In genomic region chr17:24365863-24366262, GRCm38 (mm10) we compare ENCODE assay signal across 22 mouse cellular contexts. TPM values are rescaled to one million over a fixed set of nuclear protein-coding genes. Genes with fewer than 3 reads are reported as not detected.
DNase-seq lines count a peak whose midpoint lies in the region; ATAC-seq and TF ChIP-seq lines count a peak whose summit lies in the region.
"Had no signal": no experiment of that assay in that cellular context is flagged by ENCODE, and none has a peak within 500 bp of the region (broad histone marks: within the 10 kb centered on the region; RNA-seq: fewer than 3 reads in every experiment).

No protein-coding gene starts in this region.

- ATAC-seq in midbrain, embryonic 16.5 days, result no peak
- ATAC-seq in lung, postnatal 0 days, result peak; percentile 92
- ATAC-seq: CD4-positive, CD25-positive, alpha-beta regulatory T cell, adult 4 months had no signal

- peaks cover 33% of the 10 kb centered on the region for H3K36me3 ChIP-seq in midbrain, embryonic 10.5 days
- H3K36me3 ChIP-seq in midbrain, embryonic 16.5 days (ENCODE audit: control insufficient read depth, insufficient read depth, low read length), result peaks cover 20% of the 10 kb centered on the region
- H3K36me3 ChIP-seq in lung, postnatal 0 days (ENCODE audit: insufficient read depth, low read length), result peaks cover 6% of the 10 kb centered on the region; the same call in 1 of the 2 replicates
- H3K36me3 ChIP-seq: limb, embryonic 10.5 days had no signal

- no peak overlapping the region for H3K9ac ChIP-seq in midbrain, embryonic 16.5 days (ENCODE audit: low read depth, low read length)
- H3K9ac ChIP-seq in lung, postnatal 0 days (replicated peaks; ENCODE audit: low read depth), result no peak overlapping the region
- H3K9ac ChIP-seq: hindbrain, embryonic 13.5 days; liver, embryonic 13.5 days had no signal

- peak; percentile 90 for TF ChIP-seq EP300 in lung, postnatal 0 days (IDR thresholded peaks at IDR 0.05)

- peaks cover 13% of the 10 kb centered on the region for H3K4me1 ChIP-seq in midbrain, embryonic 10.5 days
- no peaks in the 10 kb centered on the region for H3K4me1 ChIP-seq in midbrain, embryonic 16.5 days (ENCODE audit: control insufficient read depth, insufficient read depth, low read length)
- 0 out of 2 replicates have a peak, but pooled peaks cover 3% of the 10 kb centered on the region for H3K4me1 ChIP-seq in lung, postnatal 0 days (ENCODE audit: insufficient read depth, low read depth, low read length)
- H3K4me1 ChIP-seq: hindbrain, embryonic 13.5 days; limb, embryonic 10.5 days had no signal

- H3K9me3 ChIP-seq in midbrain, embryonic 10.5 days (replicated peaks), result no peaks in the 10 kb centered on the region
- no peaks in the 10 kb centered on the region for H3K9me3 ChIP-seq in midbrain, embryonic 16.5 days (replicated peaks; ENCODE audit: control insufficient read depth, low read length, poor library complexity, severe bottlenecking)
- H3K9me3 ChIP-seq in lung, postnatal 0 days (ENCODE audit: low read length), result no peaks in the 10 kb centered on the region
- H3K9me3 ChIP-seq: G1E; hindbrain, embryonic 13.5 days; limb, embryonic 10.5 days; liver, embryonic 13.5 days had no signal

- DNase-seq in kidney, adult 18-20 months, result peak; percentile 51
- DNase-seq in kidney, postnatal 4 days, result no peak
- peak; percentile 15 for DNase-seq in midbrain, embryonic 10.5 days (ENCODE audit: low spot score)
- DNase-seq in lung, postnatal 0 days (ENCODE audit: low spot score), result peak; percentile 81
- no peak for DNase-seq in cerebellum, adult 8-10 months
- DNase-seq in T-cell, adult 2 months (ENCODE audit: low spot score), result no peak
- DNase-seq: adrenal gland, adult 8-10 months; gastrocnemius, postnatal 10 days; heart, adult 2 months; liver, embryonic 13.5 days; right cerebral cortex, postnatal 25 days had no signal

- TF ChIP-seq CTCF in lung, postnatal 0 days (IDR thresholded peaks at IDR 0.05), result no peak

- H3K27me3 ChIP-seq in midbrain, embryonic 10.5 days (ENCODE audit: low read depth, poor library complexity, severe bottlenecking), result no peaks in the 10 kb centered on the region
- H3K27me3 ChIP-seq in midbrain, embryonic 16.5 days (ENCODE audit: control insufficient read depth, insufficient read depth, low read depth, low read length), result no peaks in the 10 kb centered on the region
- no peaks in the 10 kb centered on the region for H3K27me3 ChIP-seq in lung, postnatal 0 days (replicated peaks; ENCODE audit: insufficient read depth, low read length)
- H3K27me3 ChIP-seq: hindbrain, embryonic 13.5 days; liver, embryonic 13.5 days had no signal

- no peak overlapping the region for H3K4me2 ChIP-seq in midbrain, embryonic 16.5 days (ENCODE audit: low read length)
- no peak overlapping the region for H3K4me2 ChIP-seq in lung, postnatal 0 days (replicated peaks; ENCODE audit: low read depth, low read length)
- H3K4me2 ChIP-seq: hindbrain, embryonic 13.5 days; liver, embryonic 13.5 days had no signal

- WGBS in midbrain, embryonic 10.5 days, result 37% methylated on average over 13 of the region's 13 CpGs
- WGBS in midbrain, embryonic 16.5 days, result 30% methylated on average over 13 of the region's 13 CpGs
- 33% methylated on average over 13 of the region's 13 CpGs for WGBS in lung, postnatal 0 days

- H3K4me3 ChIP-seq in midbrain, embryonic 10.5 days, result no peak overlapping the region
- H3K4me3 ChIP-seq in midbrain, embryonic 16.5 days (ENCODE audit: low read depth, low read length), result no peak overlapping the region
- no peak overlapping the region for H3K4me3 ChIP-seq in lung, postnatal 0 days (ENCODE audit: low read depth, low read length)
- H3K4me3 ChIP-seq: heart, adult 2 months; hindbrain, embryonic 13.5 days; layer of hippocampus, adult 2 months; limb, embryonic 10.5 days; liver, embryonic 13.5 days had no signal

- peak overlapping the region; percentile 10; the same call in 1 of the 2 replicates for H3K27ac ChIP-seq in midbrain, embryonic 10.5 days (replicated peaks)
- no peak overlapping the region for H3K27ac ChIP-seq in midbrain, embryonic 16.5 days (ENCODE audit: low read length)
- H3K27ac ChIP-seq in lung, postnatal 0 days (ENCODE audit: low read length), result peak overlapping the region; percentile 9; the same call in 1 of the 2 replicates
- H3K27ac ChIP-seq: heart, adult 2 months; hindbrain, embryonic 13.5 days; layer of hippocampus, adult 2 months; limb, embryonic 10.5 days; liver, embryonic 13.5 days had no signal

RNA-seq across cellular contexts. Expression of gene Abca3, which starts 14.1 kb away (rescaled TPM):
- 8.6 and 13.3 TPM in 2 replicates for polyA plus RNA-seq in midbrain, embryonic 10.5 days (2016; fragmentation: Nextera tagmentation; extraction: Ambion mirVana)
- 35.0 and 37.6 TPM in 2 replicates for polyA plus RNA-seq in midbrain, embryonic 16.5 days (2015; fragmentation: Nextera tagmentation; extraction: Ambion mirVana)
- 66.4 and 71.5 TPM in 2 replicates for polyA plus RNA-seq in lung, postnatal 0 days (2015; fragmentation: Nextera tagmentation; extraction: Ambion mirVana)

RNA-seq across cellular contexts. Expression of gene Abca17, which starts 15.0 kb away (rescaled TPM):
- polyA plus RNA-seq in midbrain, embryonic 10.5 days (2016; fragmentation: Nextera tagmentation; extraction: Ambion mirVana), result 0.12 TPM in 1 of 2 replicates, not detected in the other
- polyA plus RNA-seq in midbrain, embryonic 16.5 days (2015; fragmentation: Nextera tagmentation; extraction: Ambion mirVana), result 0.55 and 0.83 TPM in 2 replicates
- polyA plus RNA-seq in lung, postnatal 0 days (2015; fragmentation: Nextera tagmentation; extraction: Ambion mirVana), result 1.5 and 1.7 TPM in 2 replicates
- polyA plus RNA-seq: embryonic facial prominence, embryonic 14.5 days; G1E; heart, adult 2 months; heart, embryonic 16.5 days; intestine, embryonic 14.5 days; limb, embryonic 10.5 days; liver, embryonic 13.5 days; stomach, embryonic 16.5 days; thymus, postnatal 0 days had no signal

RNA-seq across cellular contexts. Expression of gene Rnps1, which starts 48.5 kb away (rescaled TPM):
- polyA plus RNA-seq in midbrain, embryonic 10.5 days (2016; fragmentation: Nextera tagmentation; extraction: Ambion mirVana), result 454 and 468 TPM in 2 replicates
- 357 and 365 TPM in 2 replicates for polyA plus RNA-seq in midbrain, embryonic 16.5 days (2015; fragmentation: Nextera tagmentation; extraction: Ambion mirVana)
- 99.6 and 109 TPM in 2 replicates for polyA plus RNA-seq in lung, postnatal 0 days (2015; fragmentation: Nextera tagmentation; extraction: Ambion mirVana)

Comparison
In these comparisons a context has a peak if more than half of its experiments do, and no peak if none do; other contexts are left out.
1. DNase-seq: peak in kidney, adult 18-20 months (single experiment), midbrain, embryonic 10.5 days (single experiment) and lung, postnatal 0 days (single experiment); none in kidney, postnatal 4 days (0 of 2), cerebellum, adult 8-10 months (single experiment) and T-cell, adult 2 months (single experiment).